Mouse (Mus musculus): ENCODE measurements around the gene Gm20388.

Gene Gm20388

GRCm38 (mm10) chr8:122118097-122118496, 2207.5 kb downstream of the Gm20388 start:
- no peak for DNase-seq

- DNase-seq: peak; percentile 42 to 45
Measured at GRCm38 (mm10) chr8:122118536-122118935, 2207.9 kb downstream of the Gm20388 start.

GRCm38 (mm10) chr8:122124326-122124725, 2213.7 kb downstream of the Gm20388 start:
- peak in 1 of 2 experiments; percentile 40 for DNase-seq

- no peak for DNase-seq
Measured at GRCm38 (mm10) chr8:122126659-122127058, 2216.0 kb downstream of the Gm20388 start.

- peak; percentile 64 to 70 for DNase-seq
Measured at GRCm38 (mm10) chr8:122134121-122134529, 2223.5 kb downstream of the Gm20388 start.

GRCm38 (mm10) chr8:122135494-122135893, 2224.9 kb downstream of the Gm20388 start:
- no peak for DNase-seq

- peak; percentile 67 to 79 for DNase-seq
Measured at GRCm38 (mm10) chr8:122139784-122140183, 2229.1 kb downstream of the Gm20388 start.

- no peak for DNase-seq
Measured at GRCm38 (mm10) chr8:122140411-122140810, 2229.8 kb downstream of the Gm20388 start.

GRCm38 (mm10) chr8:122142428-122142827, 2231.8 kb downstream of the Gm20388 start:
- no peak for DNase-seq

- DNase-seq: peak; percentile 35 to 57
Measured at GRCm38 (mm10) chr8:122143231-122143630, 2232.6 kb downstream of the Gm20388 start.

GRCm38 (mm10) chr8:122144729-122145311, 2234.2 kb downstream of the Gm20388 start:
- no peak for DNase-seq

GRCm38 (mm10) chr8:122149045-122149444, 2238.4 kb downstream of the Gm20388 start:
- DNase-seq: peak in 1 of 2 experiments; percentile 24

- peak; percentile 65 to 67 for DNase-seq
Measured at GRCm38 (mm10) chr8:122149606-122150005, 2239.0 kb downstream of the Gm20388 start.

GRCm38 (mm10) chr8:122151541-122151940, 2240.9 kb downstream of the Gm20388 start:
- peak; percentile 36 to 44 for DNase-seq

- DNase-seq: no peak
Measured at GRCm38 (mm10) chr8:122155082-122155643, 2244.5 kb downstream of the Gm20388 start.

GRCm38 (mm10) chr8:122155964-122156363, 2245.3 kb downstream of the Gm20388 start:
- no peak for DNase-seq

- DNase-seq: no peak
Measured at GRCm38 (mm10) chr8:122157689-122158088, 2247.0 kb downstream of the Gm20388 start.

GRCm38 (mm10) chr8:122160165-122160564, 2249.5 kb downstream of the Gm20388 start:
- DNase-seq: no peak

- DNase-seq: peak; percentile 88 to 96
Measured at GRCm38 (mm10) chr8:122162992-122163391, 2252.4 kb downstream of the Gm20388 start.

- no peak for DNase-seq
Measured at GRCm38 (mm10) chr8:122167204-122167860, 2256.7 kb downstream of the Gm20388 start.

GRCm38 (mm10) chr8:122169446-122169845, 2258.8 kb downstream of the Gm20388 start:
- DNase-seq: no peak

- DNase-seq: no peak
Measured at GRCm38 (mm10) chr8:122171823-122172222, 2261.2 kb downstream of the Gm20388 start.

- DNase-seq: no peak
Measured at GRCm38 (mm10) chr8:122174133-122174930, 2263.7 kb downstream of the Gm20388 start.
